Mouse (Mus musculus): Measurements from ENCODE around the gene Rbm34. TPM values are rescaled to one million over a fixed set of nuclear protein-coding genes. Genes with fewer than 3 reads are reported as not detected.

The Rbm34 gene
- polyA plus RNA-seq, 1 experiment from 2014 or later = 23.1 TPM

- H3K4me3 ChIP-seq (replicated peaks) = no peak overlapping the region
- H3K4me1 ChIP-seq = 0 out of 2 replicates have a peak, but pooled peaks cover 5% of the 10 kb centered on the region
- H3K4me2 ChIP-seq (replicated peaks) = no peak overlapping the region
- H3K36me3 ChIP-seq = no peaks in the 10 kb centered on the region
- WGBS = 85% methylated on average over 9 of the region's 9 CpGs
- H3K9me3 ChIP-seq (replicated peaks) = no peaks in the 10 kb centered on the region
- H3K27me3 ChIP-seq = no peaks in the 10 kb centered on the region
- H3K27ac ChIP-seq (replicated peaks) = no peak overlapping the region
- no peak for ATAC-seq (ENCODE audit: insufficient number of reproducible peaks, low FRiP score, low TSS enrichment, low read depth)
- no peak overlapping the region for H3K9ac ChIP-seq
These were observed 66.9 kb downstream of the Rbm34 start for GRCm38 (mm10) chr8:126903927-126904326.

- 62% methylated on average over 9 of the region's 9 CpGs for WGBS
- no peak overlapping the region for H3K4me2 ChIP-seq (replicated peaks)
These were observed 67.5 kb downstream of the Rbm34 start for GRCm38 (mm10) chr8:126903224-126903895.

GRCm38 (mm10) chr8:126901612-126902011, 69.3 kb downstream of the Rbm34 start:
- Histone ChIP-seq H3K36me3 (no peaks in the 10 kb centered on the region), H3K4me3 (replicated peaks) (no peak overlapping the region), H3K27me3 (no peaks in the 10 kb centered on the region), H3K9ac (no peak overlapping the region), H3K4me2 (replicated peaks) (no peak overlapping the region), H3K4me1 (no peaks in the 10 kb centered on the region), H3K9me3 (replicated peaks) (no peaks in the 10 kb centered on the region), H3K27ac (replicated peaks) (no peak overlapping the region)
- WGBS = 90% methylated on average over 1 of the region's 1 CpGs
- ATAC-seq (ENCODE audit: insufficient number of reproducible peaks, low FRiP score, low TSS enrichment, low read depth) = no peak

More at GRCm38 (mm10) chr8:126903224-126903895, 67.5 kb downstream of the Rbm34 start:
- Histone ChIP-seq H3K4me1 (0 out of 2 replicates have a peak, but pooled peaks cover 5% of the 10 kb centered on the region), H3K9ac (no peak overlapping the region), H3K9me3 (replicated peaks) (no peaks in the 10 kb centered on the region), H3K27me3 (no peaks in the 10 kb centered on the region), H3K36me3 (no peaks in the 10 kb centered on the region), H3K27ac (replicated peaks) (no peak overlapping the region), H3K4me3 (replicated peaks) (no peak overlapping the region)
- no peak for ATAC-seq (ENCODE audit: insufficient number of reproducible peaks, low FRiP score, low TSS enrichment, low read depth)

- ATAC-seq (ENCODE audit: insufficient number of reproducible peaks, low FRiP score, low TSS enrichment, low read depth) = no peak
- H3K27me3 ChIP-seq = no peaks in the 10 kb centered on the region
- H3K9ac ChIP-seq = no peak overlapping the region
- WGBS = 57% methylated on average over 2 of the region's 2 CpGs
- H3K4me2 ChIP-seq (replicated peaks) = no peak overlapping the region
- no peak overlapping the region for H3K4me3 ChIP-seq (replicated peaks)
- no peaks in the 10 kb centered on the region for H3K36me3 ChIP-seq
- no peaks in the 10 kb centered on the region for H3K9me3 ChIP-seq (replicated peaks)
- H3K27ac ChIP-seq (replicated peaks) = no peak overlapping the region
- no peaks in the 10 kb centered on the region for H3K4me1 ChIP-seq
These were observed 69.8 kb downstream of the Rbm34 start for GRCm38 (mm10) chr8:126901049-126901448.

Other genes starting within 250 kb of the Rbm34 start
- 185 and 193 TPM in 2 replicates for gene Tomm20, start 25.2 kb downstream of the Rbm34 start, polyA plus RNA-seq (2015; fragmentation: Nextera tagmentation; extraction: Ambion mirVana)
- 38.1 and 38.3 TPM in 2 replicates for gene Pard3, start 92.8 kb upstream of the Rbm34 start, polyA plus RNA-seq (2015; fragmentation: Nextera tagmentation; extraction: Ambion mirVana)